Mouse (Mus musculus): ENCODE data around the gene Aqp1.

DNA sequence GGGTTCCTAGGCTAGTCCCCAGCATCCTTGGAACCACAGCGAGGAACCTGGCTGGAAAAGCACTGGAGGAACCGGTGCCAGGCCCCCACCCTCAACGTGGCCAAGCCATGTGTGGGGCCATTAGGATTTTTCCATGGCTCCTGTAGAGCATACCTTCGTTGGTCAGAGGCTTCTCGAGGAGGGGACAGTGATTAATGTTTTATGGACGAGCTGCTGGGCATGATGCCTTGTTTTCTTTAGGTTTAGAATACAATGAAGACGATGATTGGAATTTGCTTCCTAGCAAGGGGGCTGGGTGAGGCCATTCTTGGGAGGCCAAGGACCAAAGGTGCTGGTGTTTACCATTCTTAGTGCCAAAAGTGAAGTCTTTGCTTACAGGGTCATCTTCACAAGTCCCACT is 15.5 kb downstream of the Aqp1 start:
- TF ChIP-seq ZNF384 (IDR thresholded peaks at IDR 0.05; ENCODE audit: low read depth, low read length) (no peak), EP300 (IDR thresholded peaks at IDR 0.05; ENCODE audit: low read length) (no peak), TCF12 (IDR thresholded peaks at IDR 0.05; ENCODE audit: low read depth, low read length) (no peak)

Measured in CH12.LX (cell line).